Mouse (Mus musculus) adrenal gland, adult 8-10 months (tissue): ENCODE results near the gene Rock2. TPM values are rescaled to one million over a fixed set of nuclear protein-coding genes. Genes with fewer than 3 reads are reported as not detected.
"Not testable (repeated sequence)": the region's sequence is repeated elsewhere in the genome, so short reads cannot be mapped to it uniquely, and the experiment has no call there.

Experiments used
- DNase-seq: peaks from one replicate; pipeline ENCODE4 v3.0.0; 2022
- total RNA-seq, 4 experiments: library from RNA; stranded (reverse); gene quantifications; 2 replicates each; pipeline ENCODE4 v1.2.4; 2022

The Rock2 gene
- total RNA-seq, 4 experiments from 2014 or later = 75.8 to 109 (median 89.6) TPM

GRCm38 (mm10) chr12:17000628-17001027, 105.9 kb downstream of the Rock2 start:
- no peak for DNase-seq

GRCm38 (mm10) chr12:17001211-17001610, 106.5 kb downstream of the Rock2 start:
- DNase-seq = no peak

- no peak for DNase-seq
These were observed 114.8 kb downstream of the Rock2 start for GRCm38 (mm10) chr12:17009466-17009865.

- peak; percentile 64 for DNase-seq
These were observed 116.6 kb downstream of the Rock2 start, which contains the start of gene 2410004P03Rik for GRCm38 (mm10) chr12:17011100-17011870. TSS of gene 2410004P03Rik (minus strand) at chr12:17011727.

GRCm38 (mm10) chr12:17012067-17012899, 117.6 kb downstream of the Rock2 start:
- DNase-seq = no peak

GRCm38 (mm10) chr12:17015711-17016110, 121.0 kb downstream of the Rock2 start:
- no peak for DNase-seq

GRCm38 (mm10) chr12:17018468-17018867, 123.8 kb downstream of the Rock2 start:
- no peak for DNase-seq

- DNase-seq = not testable (repeated sequence)
These were observed 126.4 kb downstream of the Rock2 start for GRCm38 (mm10) chr12:17021125-17021524.

GRCm38 (mm10) chr12:17022145-17022544, 127.5 kb downstream of the Rock2 start:
- DNase-seq = no peak

GRCm38 (mm10) chr12:17024554-17025110, 129.9 kb downstream of the Rock2 start:
- DNase-seq = no peak

- DNase-seq = peak; percentile 36
These were observed 138.2 kb downstream of the Rock2 start for GRCm38 (mm10) chr12:17032694-17033463.

GRCm38 (mm10) chr12:17033464-17033841, 138.8 kb downstream of the Rock2 start:
- DNase-seq = no peak

GRCm38 (mm10) chr12:17034671-17035070, 140.0 kb downstream of the Rock2 start:
- no peak for DNase-seq

GRCm38 (mm10) chr12:17035128-17035527, 140.4 kb downstream of the Rock2 start:
- DNase-seq = no peak

GRCm38 (mm10) chr12:17036532-17036931, 141.8 kb downstream of the Rock2 start:
- no peak for DNase-seq

- DNase-seq = no peak
These were observed 142.4 kb downstream of the Rock2 start for GRCm38 (mm10) chr12:17037053-17037610.

Other genes starting within 250 kb of the Rock2 start
- gene Ntsr2, start 241.5 kb upstream of the Rock2 start, total RNA-seq = 1 to 10 TPM in 1 of 4 experiments, under 1 TPM in 3; 0.41 to 1.6 (median 0.93) TPM
- gene Greb1, start 94.0 kb upstream of the Rock2 start, total RNA-seq = 100 to 1,000 TPM in 2 of 4 experiments, 10 to 100 TPM in 2; 48.1 to 255 (median 118) TPM
- gene E2f6, start 83.9 kb upstream of the Rock2 start, total RNA-seq = 10 to 100 TPM; 41.5 to 55.0 (median 44.9) TPM
- 10 to 100 TPM; 11.0 to 14.7 (median 13.5) TPM for gene Pqlc3, start 105.5 kb downstream of the Rock2 start, total RNA-seq
- not detected for gene 2410004P03Rik, start 116.8 kb downstream of the Rock2 start, total RNA-seq